Mouse (Mus musculus): ENCODE data around the gene Stac3. TPM values are rescaled to one million over a fixed set of nuclear protein-coding genes. Genes with fewer than 3 reads are reported as not detected.

The Stac3 gene
- total and polyA plus RNA-seq, 2 experiments from 2014 or later = 0.30 TPM; not detected in 1

GRCm38 (mm10) chr10:127557397-127557796, 55.9 kb downstream of the Stac3 start:
- no peak overlapping the region for H3K4me3 ChIP-seq (ENCODE audit: low read depth, low read length)
- 95% methylated on average over 13 of the region's 13 CpGs for WGBS

More at GRCm38 (mm10) chr10:127557397-127557796, 55.9 kb downstream of the Stac3 start:
- ATAC-seq (ENCODE audit: insufficient read depth, low read depth) (no peak), DNase-seq (ENCODE audit: low spot score) (no peak)
- H3K9ac ChIP-seq (replicated peaks; ENCODE audit: low read depth, low read length) = no peak overlapping the region
- no peaks in the 10 kb centered on the region for H3K4me1 ChIP-seq (ENCODE audit: control insufficient read depth, insufficient read depth)
- H3K4me2 ChIP-seq (ENCODE audit: low read depth, low read length) = no peak overlapping the region
- H3K36me3 ChIP-seq (replicated peaks; ENCODE audit: control insufficient read depth, insufficient read depth, low read length) = peaks cover 27% of the 10 kb centered on the region
- TF ChIP-seq CTCF (IDR thresholded peaks at IDR 0.05; ENCODE audit: low read depth) = peak; percentile 10; the same call in 1 of the 2 replicates
- no peak for TF ChIP-seq EP300 (IDR thresholded peaks at IDR 0.05; ENCODE audit: low read depth)
- no peak overlapping the region for H3K27ac ChIP-seq (ENCODE audit: low read depth)
- H3K27me3 ChIP-seq (ENCODE audit: control insufficient read depth, insufficient read depth, low read length) = no peaks in the 10 kb centered on the region
- H3K9me3 ChIP-seq (replicated peaks; ENCODE audit: control insufficient read depth, low read length) = no peaks in the 10 kb centered on the region

Other genes starting within 250 kb of the Stac3 start
- 0.12 and 0.27 TPM in 2 replicates for gene Kif5a, start 238.3 kb upstream of the Stac3 start, total RNA-seq (2014; rRNA removed; ENCODE audit: low replicate concordance)
- 0.11 and 0.23 TPM in 2 replicates for gene Kif5a, start 238.3 kb upstream of the Stac3 start, polyA plus RNA-seq (2015; fragmentation: Nextera tagmentation; extraction: Ambion mirVana)
- 175 and 197 TPM in 2 replicates for gene Dctn2, start 235.3 kb upstream of the Stac3 start, total RNA-seq (2014; rRNA removed; ENCODE audit: low replicate concordance)
- gene Dctn2, start 235.3 kb upstream of the Stac3 start, polyA plus RNA-seq (2015; fragmentation: Nextera tagmentation; extraction: Ambion mirVana) = 149 and 154 TPM in 2 replicates
- gene Mbd6, start 212.7 kb upstream of the Stac3 start, total RNA-seq (2014; rRNA removed; ENCODE audit: low replicate concordance) = 8.3 and 8.7 TPM in 2 replicates
- 6.5 and 6.9 TPM in 2 replicates for gene Mbd6, start 212.7 kb upstream of the Stac3 start, polyA plus RNA-seq (2015; fragmentation: Nextera tagmentation; extraction: Ambion mirVana)
- gene Mars, start 189.9 kb upstream of the Stac3 start, total RNA-seq (2014; rRNA removed; ENCODE audit: low replicate concordance) = 48.9 and 68.9 TPM in 2 replicates
- gene Mars, start 189.9 kb upstream of the Stac3 start, polyA plus RNA-seq (2015; fragmentation: Nextera tagmentation; extraction: Ambion mirVana) = 62.4 and 64.6 TPM in 2 replicates
- gene Arhgap9, start 179.7 kb upstream of the Stac3 start, total RNA-seq (2014; rRNA removed; ENCODE audit: low replicate concordance) = 0.73 and 0.97 TPM in 2 replicates
- 1.4 and 1.8 TPM in 2 replicates for gene Arhgap9, start 179.7 kb upstream of the Stac3 start, polyA plus RNA-seq (2015; fragmentation: Nextera tagmentation; extraction: Ambion mirVana)
- gene Gli1, start 159.7 kb upstream of the Stac3 start, total RNA-seq (2014; rRNA removed; ENCODE audit: low replicate concordance) = 1.1 TPM in 1 of 2 replicates, not detected in the other
- gene Gli1, start 159.7 kb upstream of the Stac3 start, polyA plus RNA-seq (2015; fragmentation: Nextera tagmentation; extraction: Ambion mirVana) = 0.51 and 0.59 TPM in 2 replicates
- gene Inhbe, start 147.3 kb upstream of the Stac3 start, total RNA-seq (2014; rRNA removed; ENCODE audit: low replicate concordance) = not detected in 2 replicates
- gene Inhbe, start 147.3 kb upstream of the Stac3 start, polyA plus RNA-seq (2015; fragmentation: Nextera tagmentation; extraction: Ambion mirVana) = not detected in 2 replicates
- not detected in 2 replicates for gene Inhbc, start 131.3 kb upstream of the Stac3 start, total RNA-seq (2014; rRNA removed; ENCODE audit: low replicate concordance)
- gene Inhbc, start 131.3 kb upstream of the Stac3 start, polyA plus RNA-seq (2015; fragmentation: Nextera tagmentation; extraction: Ambion mirVana) = not detected in 2 replicates
- gene R3hdm2, start 121.4 kb upstream of the Stac3 start, total RNA-seq (2014; rRNA removed; ENCODE audit: low replicate concordance) = 35.4 and 42.8 TPM in 2 replicates
- 31.5 and 32.1 TPM in 2 replicates for gene R3hdm2, start 121.4 kb upstream of the Stac3 start, polyA plus RNA-seq (2015; fragmentation: Nextera tagmentation; extraction: Ambion mirVana)
- gene Ndufa4l2, start 13.3 kb downstream of the Stac3 start, total RNA-seq (2014; rRNA removed; ENCODE audit: low replicate concordance) = 43.8 and 68.3 TPM in 2 replicates
- gene Ndufa4l2, start 13.3 kb downstream of the Stac3 start, polyA plus RNA-seq (2015; fragmentation: Nextera tagmentation; extraction: Ambion mirVana) = 46.4 and 47.6 TPM in 2 replicates
- gene Shmt2, start 20.8 kb downstream of the Stac3 start, total RNA-seq (2014; rRNA removed; ENCODE audit: low replicate concordance) = 109 and 161 TPM in 2 replicates
- 47.9 and 51.5 TPM in 2 replicates for gene Shmt2, start 20.8 kb downstream of the Stac3 start, polyA plus RNA-seq (2015; fragmentation: Nextera tagmentation; extraction: Ambion mirVana)
- gene Nxph4, start 32.9 kb downstream of the Stac3 start, total RNA-seq (2014; rRNA removed; ENCODE audit: low replicate concordance) = not detected in 2 replicates
- gene Nxph4, start 32.9 kb downstream of the Stac3 start, polyA plus RNA-seq (2015; fragmentation: Nextera tagmentation; extraction: Ambion mirVana) = 0.41 and 0.49 TPM in 2 replicates
- 37.0 and 65.9 TPM in 2 replicates for gene Lrp1, start 119.5 kb downstream of the Stac3 start, total RNA-seq (2014; rRNA removed; ENCODE audit: low replicate concordance)
- 15.4 and 15.7 TPM in 2 replicates for gene Lrp1, start 119.5 kb downstream of the Stac3 start, polyA plus RNA-seq (2015; fragmentation: Nextera tagmentation; extraction: Ambion mirVana)
- gene Stat6, start 141.3 kb downstream of the Stac3 start, total RNA-seq (2014; rRNA removed; ENCODE audit: low replicate concordance) = 38.1 and 42.3 TPM in 2 replicates
- 24.0 and 24.6 TPM in 2 replicates for gene Stat6, start 141.3 kb downstream of the Stac3 start, polyA plus RNA-seq (2015; fragmentation: Nextera tagmentation; extraction: Ambion mirVana)
- 10.0 and 16.0 TPM in 2 replicates for gene Nemp1, start 165.2 kb downstream of the Stac3 start, total RNA-seq (2014; rRNA removed; ENCODE audit: low replicate concordance)
- gene Nemp1, start 165.2 kb downstream of the Stac3 start, polyA plus RNA-seq (2015; fragmentation: Nextera tagmentation; extraction: Ambion mirVana) = 4.2 and 4.5 TPM in 2 replicates
- gene Nab2, start 166.9 kb downstream of the Stac3 start, total RNA-seq (2014; rRNA removed; ENCODE audit: low replicate concordance) = 15.3 and 17.0 TPM in 2 replicates
- 4.0 and 5.3 TPM in 2 replicates for gene Nab2, start 166.9 kb downstream of the Stac3 start, polyA plus RNA-seq (2015; fragmentation: Nextera tagmentation; extraction: Ambion mirVana)
- not detected in 2 replicates for gene Myo1a, start 203.5 kb downstream of the Stac3 start, total RNA-seq (2014; rRNA removed; ENCODE audit: low replicate concordance)
- 0.04 and 0.05 TPM in 2 replicates for gene Myo1a, start 203.5 kb downstream of the Stac3 start, polyA plus RNA-seq (2015; fragmentation: Nextera tagmentation; extraction: Ambion mirVana)
- not detected in 2 replicates for gene Tac2, start 222.8 kb downstream of the Stac3 start, total RNA-seq (2014; rRNA removed; ENCODE audit: low replicate concordance)
- gene Tac2, start 222.8 kb downstream of the Stac3 start, polyA plus RNA-seq (2015; fragmentation: Nextera tagmentation; extraction: Ambion mirVana) = 0.23 and 0.25 TPM in 2 replicates
- 5.2 and 5.8 TPM in 2 replicates for gene Zbtb39, start 237.9 kb downstream of the Stac3 start, total RNA-seq (2014; rRNA removed; ENCODE audit: low replicate concordance)
- gene Zbtb39, start 237.9 kb downstream of the Stac3 start, polyA plus RNA-seq (2015; fragmentation: Nextera tagmentation; extraction: Ambion mirVana) = 0.94 and 1.1 TPM in 2 replicates